Mouse (Mus musculus): ENCODE measurements around the gene Sel1l2.

Gene Sel1l2

DNA sequence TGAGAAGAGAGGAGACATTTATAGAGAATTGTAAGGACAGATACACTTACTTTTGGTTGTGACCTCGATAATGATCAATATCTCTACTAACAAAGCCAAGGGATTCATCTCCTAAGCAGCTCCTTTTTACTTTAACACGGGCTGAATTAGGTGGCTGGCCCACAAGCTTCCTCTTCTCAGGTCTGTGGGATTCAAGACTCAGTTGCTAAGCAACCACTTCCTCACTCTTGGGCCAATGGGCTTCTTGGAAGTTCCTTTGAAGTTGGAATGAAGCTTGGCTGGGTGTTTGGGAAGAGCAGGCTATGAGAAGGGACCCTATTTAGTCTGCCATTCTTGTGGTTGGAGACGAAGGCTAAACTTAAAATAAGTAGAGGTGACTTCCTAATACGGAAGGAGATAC, at the start of gene Sel1l2:
Gene Sel1l2 (minus strand): TSS at position 182 of the 400 bp plus-strand sequence.
- Histone ChIP-seq H3K4me1 (replicated peaks; ENCODE audit: low read depth, low read length) (peaks cover 5% of the 10 kb centered on the region), H3K4me3 (replicated peaks; ENCODE audit: low read length) (no peak within 1 kb of the TSS), H3K36me3 (ENCODE audit: insufficient read depth, low read length) (no peaks in the 10 kb centered on the region), H3K9me3 (ENCODE audit: low read length) (no peaks in the 10 kb centered on the region), H3K27me3 (ENCODE audit: insufficient read depth, low read length) (peaks cover 5% of the 10 kb centered on the region)
- TF ChIP-seq CTCF (conservative IDR thresholded peaks at IDR 0.05; ENCODE audit: low read length) (no peak), NANOG (IDR thresholded peaks at IDR 0.05; ENCODE audit: borderline replicate concordance, low read length) (no peak), POU5F1 (IDR thresholded peaks at IDR 0.05; ENCODE audit: borderline replicate concordance, low read length) (no peak)

- no peaks in the 10 kb centered on the region for H3K9me3 ChIP-seq (ENCODE audit: low read length)
- no peaks in the 10 kb centered on the region for H3K27me3 ChIP-seq (ENCODE audit: insufficient read depth, low read length)
- no peaks in the 10 kb centered on the region for H3K36me3 ChIP-seq (ENCODE audit: insufficient read depth, low read length)
- no peak overlapping the region for H3K4me3 ChIP-seq (replicated peaks; ENCODE audit: low read length)
- TF ChIP-seq NANOG (IDR thresholded peaks at IDR 0.05; ENCODE audit: borderline replicate concordance, low read length) (no peak), POU5F1 (IDR thresholded peaks at IDR 0.05; ENCODE audit: borderline replicate concordance, low read length) (no peak), CTCF (conservative IDR thresholded peaks at IDR 0.05; ENCODE audit: low read length) (no peak)
- H3K4me1 ChIP-seq (replicated peaks; ENCODE audit: low read depth, low read length): no peaks in the 10 kb centered on the region
Observed at GRCm38 (mm10) chr2:140439081-140439480, 49.6 kb upstream of the Sel1l2 start.

DNA sequence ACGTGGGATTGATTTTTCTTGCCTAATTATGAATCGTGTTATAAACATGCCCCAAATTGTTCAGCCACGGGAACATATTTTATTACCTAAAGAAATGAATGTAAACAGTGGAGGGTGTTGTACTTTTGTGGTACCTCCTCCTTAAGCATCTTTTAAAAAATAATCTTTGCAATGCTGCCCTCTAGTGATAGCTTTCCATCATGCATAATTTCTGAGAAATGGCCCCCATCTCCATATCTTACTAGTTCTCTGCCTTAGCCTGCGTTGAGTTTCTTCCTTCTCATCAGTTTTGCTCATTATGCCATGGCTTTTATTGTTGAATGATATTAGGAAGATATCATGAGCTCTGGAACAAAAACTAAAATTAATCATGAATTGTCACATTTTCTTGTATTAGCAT, 37.8 kb upstream of the Sel1l2 start:
- no peaks in the 10 kb centered on the region for H3K4me1 ChIP-seq (replicated peaks; ENCODE audit: low read depth, low read length)
- no peaks in the 10 kb centered on the region for H3K36me3 ChIP-seq (ENCODE audit: insufficient read depth, low read length)
- H3K27me3 ChIP-seq (ENCODE audit: insufficient read depth, low read length): no peaks in the 10 kb centered on the region
- no peak overlapping the region for H3K4me3 ChIP-seq (replicated peaks; ENCODE audit: low read length)
- TF ChIP-seq CTCF (conservative IDR thresholded peaks at IDR 0.05; ENCODE audit: low read length): peak; percentile 44
- TF ChIP-seq NANOG (IDR thresholded peaks at IDR 0.05; ENCODE audit: borderline replicate concordance, low read length): no peak
- no peaks in the 10 kb centered on the region for H3K9me3 ChIP-seq (ENCODE audit: low read length)

- H3K4me1 ChIP-seq (replicated peaks; ENCODE audit: low read depth, low read length): no peaks in the 10 kb centered on the region
- no peak overlapping the region for H3K4me3 ChIP-seq (replicated peaks; ENCODE audit: low read length)
- H3K36me3 ChIP-seq (ENCODE audit: insufficient read depth, low read length): no peaks in the 10 kb centered on the region
- TF ChIP-seq CTCF (conservative IDR thresholded peaks at IDR 0.05; ENCODE audit: low read length): no peak
- no peak for TF ChIP-seq NANOG (IDR thresholded peaks at IDR 0.05; ENCODE audit: borderline replicate concordance, low read length)
- TF ChIP-seq POU5F1 (IDR thresholded peaks at IDR 0.05; ENCODE audit: borderline replicate concordance, low read length): no peak
- H3K27me3 ChIP-seq (ENCODE audit: insufficient read depth, low read length): no peaks in the 10 kb centered on the region
- H3K9me3 ChIP-seq (ENCODE audit: low read length): no peaks in the 10 kb centered on the region
Observed at GRCm38 (mm10) chr2:140425844-140426243, 36.3 kb upstream of the Sel1l2 start.

DNA sequence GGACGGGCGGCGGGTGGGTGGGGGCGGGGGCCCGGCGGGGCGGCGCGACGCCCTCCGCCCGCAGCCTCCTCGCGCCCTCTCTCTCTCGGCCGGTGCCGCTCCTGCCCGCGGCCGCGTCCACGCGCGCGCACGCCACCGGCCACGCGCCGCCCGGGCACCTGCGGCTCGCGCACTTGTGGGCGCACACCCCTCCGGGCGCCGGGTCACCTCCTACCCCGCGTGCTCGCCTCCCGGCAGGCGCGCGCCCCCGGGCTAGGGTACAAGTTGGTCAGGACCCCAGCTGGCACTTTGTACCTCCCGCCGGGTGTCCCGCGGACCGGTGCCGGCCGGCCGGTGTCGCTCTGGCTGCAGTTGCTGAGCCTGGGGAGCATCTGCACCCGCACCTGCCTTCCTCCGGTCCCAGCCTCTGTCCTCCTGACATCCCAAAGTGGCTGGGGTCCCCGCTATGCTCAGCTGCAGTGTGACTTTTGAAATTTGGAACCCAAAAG, 6.3 kb upstream of the Sel1l2 start:
- TF ChIP-seq NANOG (IDR thresholded peaks at IDR 0.05; ENCODE audit: borderline replicate concordance, low read length) (no peak), CTCF (conservative IDR thresholded peaks at IDR 0.05; ENCODE audit: low read length) (no peak), POU5F1 (IDR thresholded peaks at IDR 0.05; ENCODE audit: borderline replicate concordance, low read length) (no peak)
- Histone ChIP-seq H3K36me3 (ENCODE audit: insufficient read depth, low read length) (no peaks in the 10 kb centered on the region), H3K4me1 (replicated peaks; ENCODE audit: low read depth, low read length) (peaks cover 18% of the 10 kb centered on the region), H3K9me3 (ENCODE audit: low read length) (no peaks in the 10 kb centered on the region), H3K4me3 (replicated peaks; ENCODE audit: low read length) (peak overlapping the region; percentile 87), H3K27me3 (ENCODE audit: insufficient read depth, low read length) (peaks cover 12% of the 10 kb centered on the region)

DNA sequence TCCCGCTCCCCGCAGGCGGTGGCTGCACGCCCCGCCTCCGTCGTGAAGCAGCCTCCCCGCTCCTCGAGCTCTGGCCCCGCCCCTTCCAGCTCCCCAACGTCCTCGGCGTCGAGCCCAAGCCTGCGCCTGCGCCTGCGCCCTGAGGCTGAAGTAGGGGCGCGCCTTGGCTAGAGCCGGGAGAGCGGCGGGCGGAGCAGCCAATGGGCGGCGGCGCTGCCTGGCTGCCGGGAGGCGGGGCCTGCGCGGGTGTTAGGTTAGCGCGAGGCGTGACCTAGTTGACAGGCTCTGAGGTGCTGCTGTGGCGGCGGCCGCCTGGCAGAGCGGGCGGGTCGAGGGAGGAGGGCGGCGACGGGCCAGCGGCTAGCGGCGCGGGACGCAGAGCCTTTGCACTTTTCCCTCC, 5.7 kb upstream of the Sel1l2 start, which contains the start of gene Macrod2:
Gene Macrod2 (plus strand): TSS at position 131 of the 400 bp plus-strand sequence.
- Histone ChIP-seq H3K4me3 (replicated peaks; ENCODE audit: low read length) (peak within 1 kb of the TSS; percentile 87), H3K36me3 (ENCODE audit: insufficient read depth, low read length) (no peaks in the 10 kb centered on the region), H3K4me1 (replicated peaks; ENCODE audit: low read depth, low read length) (peaks cover 20% of the 10 kb centered on the region), H3K27me3 (ENCODE audit: insufficient read depth, low read length) (peaks cover 12% of the 10 kb centered on the region), H3K9me3 (ENCODE audit: low read length) (no peaks in the 10 kb centered on the region)
- no peak for TF ChIP-seq CTCF (conservative IDR thresholded peaks at IDR 0.05; ENCODE audit: low read length)

DNA sequence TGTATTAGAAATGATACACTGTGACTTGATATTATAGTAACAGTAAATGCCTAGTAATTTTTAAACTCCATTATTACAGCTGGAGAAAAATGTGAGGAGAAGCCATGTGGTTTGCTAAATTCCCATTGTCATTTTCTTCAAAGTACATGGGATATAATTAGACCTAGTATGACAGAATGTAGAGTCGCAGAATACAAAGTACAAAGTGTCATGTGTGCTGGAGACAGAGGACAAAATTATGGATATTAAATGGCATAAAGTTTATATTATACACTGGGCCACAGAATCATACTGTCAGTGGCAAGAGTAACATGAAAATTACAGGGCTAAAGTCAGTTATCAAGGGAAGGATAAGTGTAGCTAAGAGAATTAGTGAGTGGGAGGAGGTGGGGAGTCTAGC, 24.7 kb downstream of the Sel1l2 start:
- TF ChIP-seq NANOG (IDR thresholded peaks at IDR 0.05; ENCODE audit: borderline replicate concordance, low read length) (no peak), POU5F1 (IDR thresholded peaks at IDR 0.05; ENCODE audit: borderline replicate concordance, low read length) (no peak), CTCF (conservative IDR thresholded peaks at IDR 0.05; ENCODE audit: low read length) (no peak)
- Histone ChIP-seq H3K9me3 (ENCODE audit: low read length) (no peaks in the 10 kb centered on the region), H3K27me3 (ENCODE audit: insufficient read depth, low read length) (no peaks in the 10 kb centered on the region), H3K36me3 (ENCODE audit: insufficient read depth, low read length) (no peaks in the 10 kb centered on the region), H3K4me3 (replicated peaks; ENCODE audit: low read length) (no peak overlapping the region), H3K4me1 (replicated peaks; ENCODE audit: low read depth, low read length) (peaks cover 5% of the 10 kb centered on the region; the same call in 1 of the 2 replicates)

DNA sequence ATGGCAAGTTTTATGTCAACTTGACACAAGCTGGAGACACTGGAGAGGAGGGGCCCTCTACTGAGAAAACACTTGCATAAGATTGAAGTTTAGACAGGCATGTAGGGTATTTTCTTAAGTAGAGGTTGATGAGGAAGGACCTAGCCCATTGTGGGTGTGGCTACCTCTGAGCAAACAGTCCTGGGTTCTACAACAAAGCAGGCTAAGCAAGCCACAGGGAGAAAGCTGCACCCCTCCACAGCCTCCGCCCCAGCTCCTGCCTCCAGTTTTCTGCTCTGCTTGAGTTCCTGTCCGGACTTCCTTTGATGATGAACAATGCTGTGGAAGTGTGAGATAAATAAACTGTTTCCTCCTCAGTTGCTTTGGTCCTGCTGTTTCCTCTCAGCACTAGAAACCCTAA, 29.6 kb downstream of the Sel1l2 start:
- Histone ChIP-seq H3K4me3 (replicated peaks; ENCODE audit: low read length) (no peak overlapping the region), H3K36me3 (ENCODE audit: insufficient read depth, low read length) (no peaks in the 10 kb centered on the region), H3K4me1 (replicated peaks; ENCODE audit: low read depth, low read length) (peaks cover 8% of the 10 kb centered on the region; the same call in 1 of the 2 replicates), H3K27me3 (ENCODE audit: insufficient read depth, low read length) (no peaks in the 10 kb centered on the region), H3K9me3 (ENCODE audit: low read length) (no peaks in the 10 kb centered on the region)
- no peak for TF ChIP-seq POU5F1 (IDR thresholded peaks at IDR 0.05; ENCODE audit: borderline replicate concordance, low read length)
- no peak for TF ChIP-seq CTCF (conservative IDR thresholded peaks at IDR 0.05; ENCODE audit: low read length)
- TF ChIP-seq NANOG (IDR thresholded peaks at IDR 0.05; ENCODE audit: borderline replicate concordance, low read length): no peak

- Histone ChIP-seq H3K36me3 (ENCODE audit: insufficient read depth, low read length) (no peaks in the 10 kb centered on the region), H3K4me1 (replicated peaks; ENCODE audit: low read depth, low read length) (no peaks in the 10 kb centered on the region), H3K27me3 (ENCODE audit: insufficient read depth, low read length) (no peaks in the 10 kb centered on the region), H3K4me3 (replicated peaks; ENCODE audit: low read length) (no peak overlapping the region), H3K9me3 (ENCODE audit: low read length) (no peaks in the 10 kb centered on the region)
- TF ChIP-seq POU5F1 (IDR thresholded peaks at IDR 0.05; ENCODE audit: borderline replicate concordance, low read length): no peak
- TF ChIP-seq NANOG (IDR thresholded peaks at IDR 0.05; ENCODE audit: borderline replicate concordance, low read length): no peak
Observed at GRCm38 (mm10) chr2:140342394-140342793, 47.1 kb downstream of the Sel1l2 start.
